Mouse (Mus musculus) left cerebral cortex, adult 2 months (tissue): ENCODE measurements at regions not wholly inside any gene's neighbourhood (a gene's known extent, or its start where the extent isn't known, plus 50 kb on each side); places are given as distances from the start of the nearest gene placed in this dataset.

Experiments
- DNase-seq, 2 experiments: peaks; one replicate each; pipeline ENCODE4 v3.0.0; 2021 to 2022; ENCODE audit warnings: low spot score in 2 of 2, mixed read lengths in 1 of 2; ENCODE audit errors: extremely low spot score in 1 of 2
- H3K27ac ChIP-seq: fragments of 200-600 bp; 2 replicates; pipeline ENCODE4 v1.8.1; 2022
- H3K4me3 ChIP-seq: fragments of 200-600 bp; 2 replicates; pipeline ENCODE4 v1.8.1; 2022
- CTCF ChIP-seq: fragments of 200-600 bp; IDR thresholded peaks from 2 replicates; pipeline ENCODE4 v1.8.1; 2022; ENCODE audit warnings: antibody characterized with exemption, mild to moderate bottlenecking, moderate library complexity
- intact Hi-C: fragments of 180-260 bp; cut with DNase I; formaldehyde crosslinking; loops from one replicate; pipeline ENCODE4 v1.15.1; 2025

DNA sequence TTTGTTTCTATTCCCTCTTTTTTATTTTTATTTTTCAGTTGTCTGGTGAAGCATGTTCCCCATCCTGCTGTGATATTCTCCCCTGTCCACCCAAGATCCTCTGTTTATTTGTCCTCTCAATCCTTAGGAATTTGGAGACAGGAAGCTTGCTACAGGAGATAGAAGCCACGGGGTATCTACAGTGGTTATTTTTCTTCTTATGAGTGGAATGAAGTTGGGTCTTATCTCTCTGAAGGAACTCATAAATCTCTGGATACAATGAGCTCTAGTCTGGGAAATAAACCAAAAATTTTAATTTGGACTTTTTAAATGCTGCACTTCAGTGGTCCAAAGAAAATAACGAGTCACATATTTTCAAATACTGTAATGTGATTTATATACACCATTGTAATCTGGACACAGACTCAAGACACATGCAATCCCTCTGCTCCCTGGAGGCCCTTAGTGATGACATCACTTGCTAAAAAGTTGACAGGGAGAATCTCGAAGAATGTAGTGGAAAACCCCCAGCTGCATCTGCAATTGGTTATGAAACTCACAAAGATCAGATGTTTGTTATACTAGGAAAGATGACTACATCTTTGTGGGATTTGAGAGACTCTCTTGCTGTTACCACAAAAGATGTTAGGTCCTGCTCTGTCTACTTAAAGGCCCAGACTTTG lies 178.3 kb upstream of the Fbxl17 start:
- intact Hi-C loops: no loop called here

DNA sequence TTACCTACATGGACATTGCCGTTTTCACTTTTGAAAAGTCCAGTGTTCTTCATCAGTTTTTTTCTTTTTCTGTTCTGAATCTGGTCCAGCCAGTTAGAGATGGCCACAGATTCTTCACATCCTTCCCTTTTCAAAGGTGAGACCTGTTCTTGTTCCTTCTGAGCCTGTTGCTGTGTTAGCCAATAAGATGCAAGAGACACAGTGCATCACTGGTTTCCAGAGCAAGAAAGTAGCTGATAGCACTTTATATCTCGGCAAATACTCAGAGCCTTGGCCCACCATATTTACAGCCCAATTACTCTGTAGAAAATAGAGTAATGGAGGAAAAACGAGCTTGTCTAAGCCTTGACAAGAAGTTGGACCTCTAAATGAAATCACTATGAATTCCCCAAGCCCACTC lies 180.7 kb upstream of the Fbxl17 start:
- intact Hi-C loops: no loop called here
- DNase-seq: no peak
- no peak overlapping the region for H3K27ac ChIP-seq
- H3K4me3 ChIP-seq: no peak overlapping the region
- TF ChIP-seq CTCF: no peak

More for the DNA sequence above, 178.3 kb upstream of the Fbxl17 start:
- H3K27ac ChIP-seq: no peak overlapping the region
- no peak overlapping the region for H3K4me3 ChIP-seq
- no peak for DNase-seq
- TF ChIP-seq CTCF: no peak

DNA sequence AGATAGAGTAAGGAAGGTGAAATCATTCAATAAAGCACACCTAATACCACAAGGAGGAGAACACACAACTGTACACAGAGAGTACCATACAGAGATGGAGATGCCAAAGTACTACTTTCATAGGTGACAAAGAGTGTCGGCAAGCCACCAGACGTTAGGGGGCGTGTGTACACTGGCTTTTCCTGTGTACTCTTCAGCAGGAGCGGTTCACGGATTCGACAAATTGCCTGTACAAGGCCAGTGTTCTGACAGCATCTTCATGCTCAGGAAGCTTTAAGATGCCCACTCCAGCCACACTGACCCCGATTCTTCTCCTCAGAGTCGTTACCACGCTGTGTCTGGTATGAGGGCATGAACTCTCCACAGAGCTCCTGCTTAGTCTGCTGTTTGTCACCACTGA lies 179.5 kb upstream of the Fer start:
- no peak for DNase-seq
- intact Hi-C loops: no loop called here
- peak; percentile 5 for TF ChIP-seq CTCF
- Histone ChIP-seq H3K27ac (no peak overlapping the region), H3K4me3 (no peak overlapping the region)

DNA sequence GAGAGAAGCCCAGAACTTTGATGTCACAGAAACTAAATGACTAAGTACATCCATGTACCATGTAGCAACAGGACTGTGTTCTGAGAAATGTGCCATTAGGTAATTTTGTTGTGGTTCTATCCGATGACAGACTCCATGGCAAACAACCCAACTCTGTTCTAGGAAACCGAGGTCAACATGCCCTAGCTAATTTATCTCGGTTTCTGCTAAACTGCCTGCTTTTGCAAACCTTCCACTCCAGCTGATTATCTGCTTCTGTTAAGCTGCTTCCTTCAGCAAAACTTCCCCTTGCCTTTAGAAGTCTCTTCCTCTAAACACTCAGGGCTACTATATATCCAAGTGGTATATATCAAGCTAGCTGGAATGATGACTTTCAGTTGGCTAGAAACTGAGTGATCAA lies 178.8 kb upstream of the Fer start:
- no peak for TF ChIP-seq CTCF
- Histone ChIP-seq H3K4me3 (no peak overlapping the region), H3K27ac (no peak overlapping the region)
- intact Hi-C loops: no loop called here
- DNase-seq: no peak

DNA sequence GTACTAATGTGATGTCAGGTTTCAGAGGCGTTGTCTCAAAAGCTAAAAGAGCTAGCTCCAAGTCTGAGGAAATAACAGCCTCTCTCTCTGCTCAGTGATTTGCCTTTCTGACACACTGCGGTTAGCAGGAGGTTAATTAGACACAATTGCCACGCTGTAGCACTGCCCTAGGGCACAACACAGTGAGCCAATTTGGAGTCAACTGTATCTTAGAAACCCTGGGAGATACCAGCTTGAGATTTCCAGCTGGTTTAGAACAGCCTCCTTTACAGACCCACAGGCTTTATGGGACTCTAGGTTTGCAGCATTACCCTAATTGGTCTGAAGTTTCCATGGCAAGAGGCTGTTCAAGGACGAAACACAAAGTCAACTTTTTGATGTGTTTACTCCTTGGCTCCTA lies 176.9 kb upstream of the Fer start:
- no peak for TF ChIP-seq CTCF
- intact Hi-C loops: no loop called here
- DNase-seq: no peak
- H3K27ac ChIP-seq: no peak overlapping the region
- no peak overlapping the region for H3K4me3 ChIP-seq

DNA sequence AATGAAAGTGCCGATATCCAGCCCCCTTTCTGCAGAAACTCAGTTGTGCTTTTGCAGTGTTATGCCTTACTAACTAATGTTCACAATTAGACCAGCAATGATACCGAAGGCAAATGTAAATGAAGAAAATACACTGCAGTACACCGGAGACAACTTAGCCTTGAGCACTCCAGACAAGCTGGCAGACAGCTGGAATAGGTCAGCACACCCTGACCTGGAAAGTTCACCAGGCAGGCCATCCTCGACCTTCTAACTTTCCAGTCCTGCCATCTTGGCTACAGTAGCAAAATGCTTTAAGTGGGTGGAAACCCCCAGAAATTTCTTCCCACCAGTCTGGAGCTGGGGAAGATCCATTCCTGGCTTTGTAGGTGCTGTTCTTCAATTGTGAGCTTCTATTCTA lies 176.5 kb upstream of the Fer start:
- DNase-seq: no peak
- no peak overlapping the region for H3K27ac ChIP-seq
- intact Hi-C loops: no loop called here
- no peak for TF ChIP-seq CTCF
- H3K4me3 ChIP-seq: no peak overlapping the region

DNA sequence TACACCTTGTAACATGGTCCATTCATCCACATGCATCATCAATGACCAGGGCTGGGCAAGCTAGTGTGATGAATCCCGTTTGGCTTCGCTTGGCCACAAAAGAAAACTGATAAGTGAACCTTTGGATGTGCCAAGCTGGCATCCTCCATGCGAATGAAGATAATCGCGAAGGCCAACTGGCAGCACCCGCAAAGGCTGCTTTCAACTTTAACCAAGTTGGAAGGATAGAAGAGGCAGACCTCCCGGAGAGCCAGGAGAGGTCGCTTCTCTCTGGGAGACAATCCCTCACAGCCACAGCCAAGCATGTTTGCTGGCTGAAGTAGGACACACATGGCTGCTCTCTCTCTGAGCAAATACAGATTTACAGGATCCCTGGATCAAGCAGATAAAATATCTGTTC lies 173.6 kb upstream of the Fer start:
- DNase-seq: no peak

DNA sequence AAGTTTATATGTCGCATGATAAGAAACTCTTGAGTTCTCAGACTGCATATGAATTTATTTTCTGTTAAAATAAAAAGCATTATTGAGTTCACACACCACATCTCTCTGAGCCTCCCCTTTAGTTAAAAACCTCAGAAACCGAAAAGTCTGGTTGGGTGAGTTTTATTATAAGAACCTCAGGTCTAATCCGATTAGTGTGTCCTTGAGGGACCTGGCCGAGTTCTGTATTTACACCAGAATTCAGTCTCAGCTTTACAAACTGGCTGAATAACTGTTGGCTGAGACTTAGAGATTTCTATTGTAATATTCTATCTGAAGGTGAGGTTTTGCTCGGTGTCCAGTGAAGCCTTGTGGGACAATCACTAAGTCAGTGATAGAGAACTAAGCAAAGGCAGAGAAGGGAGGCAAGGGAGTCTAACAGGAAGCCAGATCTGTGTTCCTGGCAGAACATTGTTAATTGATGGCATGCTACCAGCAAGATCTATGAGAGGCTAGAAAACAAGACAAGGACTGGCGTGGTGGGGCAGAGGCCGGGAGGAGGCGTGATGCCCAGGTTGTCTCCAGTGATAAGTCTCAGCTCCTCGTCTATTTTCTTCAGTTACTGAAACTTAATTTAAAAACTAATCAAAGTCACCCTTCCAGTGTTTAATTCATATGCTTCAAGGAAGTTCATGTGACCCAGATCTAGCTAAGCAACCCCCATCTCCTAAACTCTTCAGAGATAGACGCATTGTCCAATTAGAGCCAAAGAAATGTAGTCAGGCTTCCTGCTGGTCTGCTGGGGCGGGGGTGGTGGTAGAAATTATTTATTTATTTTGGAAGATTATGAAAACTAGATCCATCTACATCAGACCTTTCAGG lies 171.8 kb upstream of the Fer start:
- Histone ChIP-seq H3K27ac (no peak overlapping the region), H3K4me3 (no peak overlapping the region)
- TF ChIP-seq CTCF: no peak
- intact Hi-C loops: no loop called here
- DNase-seq: no peak

More for the DNA sequence above, 173.6 kb upstream of the Fer start:
- intact Hi-C loops: no loop called here
- no peak overlapping the region for H3K27ac ChIP-seq
- peak; percentile 4 for TF ChIP-seq CTCF
- no peak overlapping the region for H3K4me3 ChIP-seq

DNA sequence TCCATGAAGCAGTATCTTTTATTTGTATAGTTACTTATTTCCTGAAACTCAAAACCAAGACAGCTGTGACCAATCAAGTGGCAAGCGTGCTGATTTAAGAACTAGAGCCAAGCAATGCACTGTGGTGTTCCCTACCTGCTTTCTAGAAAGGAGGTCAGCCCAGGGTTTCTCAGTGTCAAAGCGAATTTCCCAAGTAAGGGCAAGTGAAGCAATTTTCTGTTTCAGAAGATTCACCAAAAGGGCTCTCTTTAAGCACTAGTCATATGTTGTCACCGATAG lies 171.2 kb upstream of the Fer start:
- intact Hi-C loops: no loop called here
- H3K4me3 ChIP-seq: no peak overlapping the region
- no peak for DNase-seq
- no peak overlapping the region for H3K27ac ChIP-seq
- no peak for TF ChIP-seq CTCF

DNA sequence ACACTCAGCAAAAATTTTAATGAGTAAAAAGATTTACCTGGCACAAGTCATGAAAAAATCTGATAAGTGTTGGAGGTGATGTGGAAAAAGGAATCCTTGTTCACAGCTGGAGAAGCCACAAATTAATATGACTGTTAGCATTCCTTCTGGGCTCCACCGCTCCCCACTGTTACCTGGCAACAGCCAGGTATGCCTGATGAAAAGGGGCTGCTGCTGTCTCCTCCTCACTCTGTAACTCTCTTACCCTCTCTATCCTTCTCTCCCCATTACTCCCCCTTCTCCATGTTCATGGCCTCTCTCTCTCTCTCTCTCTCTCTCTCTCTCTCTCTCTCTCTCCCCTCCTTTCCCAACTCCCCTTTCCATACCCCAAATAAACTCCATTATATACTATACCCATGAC lies 169.6 kb upstream of the Fer start:
- no peak for DNase-seq
- TF ChIP-seq CTCF: no peak
- intact Hi-C loops: no loop called here
- Histone ChIP-seq H3K4me3 (no peak overlapping the region), H3K27ac (no peak overlapping the region)

DNA sequence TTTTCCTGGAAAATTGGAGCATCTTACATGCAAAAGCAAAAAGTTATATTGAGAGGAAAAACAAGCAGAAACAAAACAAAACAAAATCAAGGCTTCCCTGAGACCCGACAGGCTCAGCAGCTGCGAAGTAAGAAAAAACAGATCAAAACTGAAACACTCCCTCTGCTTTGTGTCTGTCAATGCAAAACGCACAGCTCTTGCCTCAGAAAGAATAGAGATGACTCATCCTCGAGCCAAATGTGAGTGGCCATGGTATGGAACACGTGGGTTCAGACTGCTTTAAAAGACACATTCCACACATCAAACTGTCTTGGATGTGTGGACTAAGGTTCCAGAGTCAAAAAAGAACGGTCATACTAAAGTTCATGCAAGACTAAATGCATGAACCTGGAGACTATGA lies 163.3 kb upstream of the Fer start:
- Histone ChIP-seq H3K27ac (no peak overlapping the region), H3K4me3 (no peak overlapping the region)
- TF ChIP-seq CTCF: no peak
- intact Hi-C loops: no loop called here
- DNase-seq: no peak

DNA sequence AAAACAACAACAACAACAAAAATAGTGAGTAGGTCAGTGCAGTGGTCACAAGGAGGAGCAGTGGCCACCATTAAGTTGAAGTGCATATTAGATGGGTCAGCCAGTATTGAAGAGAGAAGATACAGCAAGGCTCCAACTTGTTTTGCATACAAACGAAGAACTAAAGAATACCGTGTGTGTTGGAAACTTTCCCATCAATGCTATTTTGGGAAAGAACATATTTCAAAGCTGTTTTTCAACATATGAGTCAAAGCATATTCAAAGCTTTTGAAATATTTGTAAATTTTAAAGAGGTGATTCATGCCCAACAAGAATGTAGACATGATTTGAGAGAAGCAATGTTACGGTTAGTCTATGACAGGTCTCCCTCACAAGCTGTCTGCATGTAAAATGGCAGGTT lies 157.9 kb upstream of the Fer start:
- no peak overlapping the region for H3K27ac ChIP-seq
- no peak overlapping the region for H3K4me3 ChIP-seq
- no peak for DNase-seq
- TF ChIP-seq CTCF: no peak
- intact Hi-C loops: no loop called here

DNA sequence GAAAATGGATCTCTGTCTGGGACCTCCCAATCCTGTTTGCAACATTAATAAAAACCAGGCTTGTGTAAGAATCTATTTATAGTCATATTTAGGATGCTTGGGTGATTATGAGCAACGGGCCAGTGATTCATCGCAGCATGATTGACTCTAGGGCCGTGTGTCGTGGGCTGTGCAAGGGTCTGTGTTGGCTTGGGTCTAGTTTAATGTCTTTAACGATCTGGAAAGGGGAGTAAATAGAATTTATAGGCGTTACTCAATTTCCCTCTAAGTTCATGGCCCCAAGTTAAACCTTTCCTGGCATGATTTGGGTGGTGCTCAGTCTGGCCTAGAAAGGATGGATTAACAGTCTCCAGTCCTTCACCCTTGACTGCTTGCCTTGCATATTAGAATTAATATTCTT lies 149.9 kb upstream of the Fer start:
- DNase-seq: no peak
- no peak for TF ChIP-seq CTCF
- H3K4me3 ChIP-seq: no peak overlapping the region
- H3K27ac ChIP-seq: no peak overlapping the region
- intact Hi-C loops: no loop called here
